Mouse (Mus musculus) left cerebral cortex, adult 9 months (tissue): ENCODE measurements at regions not wholly inside any gene's neighbourhood (a gene's known extent, or its start where the extent isn't known, plus 50 kb on each side); places are given as distances from the start of the nearest gene placed in this dataset.

ENCODE experiments used
- DNase-seq, 2 experiments: peaks; one replicate each; pipeline ENCODE4 v3.0.0; 2022; ENCODE audit warnings: low spot score in 2 of 2

DNA sequence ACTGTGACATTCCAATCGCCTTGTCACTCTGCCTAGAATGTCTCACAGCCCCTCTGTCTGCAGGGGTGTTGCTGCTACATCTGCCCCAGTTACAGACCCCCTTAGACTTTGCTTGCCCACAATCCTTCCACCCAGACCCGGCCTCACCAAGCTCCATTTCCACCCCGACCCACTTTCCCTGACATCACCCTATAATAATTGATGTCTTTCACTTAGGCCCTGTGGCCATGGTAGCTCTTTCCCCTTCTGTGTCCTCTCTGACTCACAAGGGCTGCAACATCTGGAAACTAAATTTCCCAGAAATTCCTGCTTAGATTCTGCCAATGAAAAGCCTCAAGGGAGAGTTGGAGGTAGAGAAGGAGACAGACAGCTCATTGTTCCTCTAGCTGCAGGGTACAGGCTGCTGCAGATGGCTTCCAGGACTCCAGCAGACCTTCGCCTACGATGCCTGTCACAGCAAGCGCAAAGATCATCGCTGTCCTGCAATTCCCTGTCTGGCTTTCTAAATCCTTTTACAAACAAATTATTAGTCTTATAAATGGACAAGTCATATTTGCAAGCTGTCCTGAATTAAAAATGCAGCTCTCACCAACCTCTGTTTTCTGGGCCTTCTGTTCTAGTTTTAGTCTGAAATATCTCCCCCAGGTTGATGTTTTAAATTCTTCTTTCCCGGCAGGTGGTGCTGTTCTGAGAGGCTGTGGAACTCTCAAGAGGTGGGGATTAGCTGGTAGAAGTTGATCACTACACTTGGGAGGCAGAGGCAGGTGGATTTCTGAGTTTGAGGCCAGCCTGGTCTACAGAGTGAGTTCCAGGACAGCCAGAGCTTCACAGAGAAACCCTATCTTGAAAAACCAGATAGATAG lies 104.9 kb upstream of the Oxgr1 start:
- DNase-seq, result no peak

GRCm38 (mm10) chr14:120148803-120149202 lies 106.6 kb upstream of the Oxgr1 start:
- DNase-seq, result no peak

- DNase-seq, result peak; percentile 73 to 86
Observed at GRCm38 (mm10) chr14:120149341-120149741, 107.1 kb upstream of the Oxgr1 start.

DNA sequence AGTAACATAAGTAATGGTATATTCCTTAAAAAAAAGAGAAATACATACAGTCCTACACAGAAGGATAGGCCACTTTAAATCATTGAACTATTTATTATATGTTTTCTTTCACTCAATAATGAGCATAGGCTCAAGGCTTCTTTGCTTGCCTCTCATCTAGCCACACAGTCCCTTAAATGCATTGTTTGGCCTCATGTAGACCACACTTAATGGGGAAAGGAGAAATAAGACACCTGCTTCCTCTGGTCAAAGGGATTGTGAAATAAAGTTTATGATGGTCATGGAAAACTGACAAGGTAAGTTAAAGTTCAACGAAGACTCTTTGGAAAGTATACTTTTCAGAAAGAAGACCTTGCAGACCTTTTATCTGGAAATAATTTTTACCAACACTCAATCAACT lies 108.4 kb upstream of the Oxgr1 start:
- DNase-seq, result no peak

GRCm38 (mm10) chr14:120154413-120154812 lies 112.2 kb upstream of the Oxgr1 start:
- no peak for DNase-seq

- DNase-seq, result no peak
Observed at GRCm38 (mm10) chr14:120164184-120164583, 111.3 kb upstream of the Mbnl2 start.

DNA sequence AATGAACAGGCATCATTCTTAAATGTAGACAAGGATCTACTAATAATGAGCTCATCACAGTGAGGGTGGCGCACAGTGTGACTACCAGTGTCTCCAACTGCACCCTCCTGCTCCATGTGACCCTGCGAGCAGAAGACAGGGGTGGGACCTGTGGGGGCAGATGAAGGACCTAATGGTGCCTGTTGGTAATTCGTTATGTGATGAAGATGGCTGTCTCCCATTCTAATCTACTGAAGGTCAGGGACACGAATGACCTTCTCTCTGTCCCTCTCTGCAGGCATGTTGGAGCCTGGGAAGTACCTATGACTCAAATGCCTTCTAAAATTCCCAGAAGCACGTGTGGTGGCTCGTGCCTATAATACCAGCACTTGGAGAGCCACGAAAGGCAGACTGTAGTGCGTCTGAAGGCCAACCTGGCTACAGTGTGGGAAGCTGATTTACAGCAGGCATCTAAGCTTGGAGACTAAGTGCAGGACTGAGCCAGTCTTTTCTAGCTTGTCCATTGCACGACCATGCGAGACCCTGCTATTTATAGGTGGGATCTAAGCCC lies 109.9 kb upstream of the Mbnl2 start:
- DNase-seq, result no peak

GRCm38 (mm10) chr14:120170733-120171132 lies 104.7 kb upstream of the Mbnl2 start:
- DNase-seq, result no peak

- DNase-seq, result no peak
Observed at GRCm38 (mm10) chr14:120172058-120172457, 103.4 kb upstream of the Mbnl2 start.

DNA sequence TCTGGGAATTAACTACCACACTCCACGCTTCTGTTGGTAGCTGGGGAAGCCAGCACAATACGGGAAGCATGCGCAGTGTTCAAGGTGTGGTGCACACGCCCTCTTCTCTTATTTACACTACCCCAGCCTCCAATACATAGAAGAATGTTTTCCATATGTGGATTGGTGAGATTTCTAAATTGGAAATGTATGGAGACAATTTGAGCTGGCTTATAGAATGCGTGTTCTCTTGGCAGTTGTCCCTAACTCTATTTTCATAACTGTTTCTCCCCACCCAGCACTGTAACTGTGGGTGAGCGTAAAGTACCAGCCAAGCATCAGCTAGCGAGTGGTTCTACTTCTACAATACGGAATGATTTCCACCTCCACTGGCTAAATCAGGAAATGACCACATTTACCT lies 102.6 kb upstream of the Mbnl2 start:
- no peak for DNase-seq

- DNase-seq, result no peak
Observed at GRCm38 (mm10) chr14:120174615-120175014, 100.9 kb upstream of the Mbnl2 start.

GRCm38 (mm10) chr14:120195218-120195617 lies 80.3 kb upstream of the Mbnl2 start:
- no peak for DNase-seq

DNA sequence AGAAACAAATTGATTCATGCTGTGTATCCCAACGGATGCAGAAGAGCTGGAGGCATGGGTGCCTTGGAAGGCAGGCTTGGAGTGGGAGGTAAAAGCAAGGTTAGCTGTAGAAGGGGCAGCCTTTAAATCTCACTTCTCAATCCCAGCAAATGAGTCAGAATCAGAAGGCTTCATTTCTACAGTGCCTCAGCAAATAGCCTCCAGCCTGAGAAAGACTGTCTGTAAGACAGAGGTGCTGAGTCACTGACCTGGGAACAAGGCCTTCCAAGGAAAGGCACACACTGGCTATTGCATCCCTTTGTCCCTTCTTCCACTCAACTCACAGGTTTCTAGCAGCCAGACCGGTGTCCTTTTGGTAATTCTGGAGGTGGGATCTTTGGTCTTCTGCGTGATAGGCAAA lies 63.7 kb upstream of the Mbnl2 start:
- DNase-seq, result no peak

- DNase-seq, result no peak
Observed at GRCm38 (mm10) chr14:120212626-120213025, 62.8 kb upstream of the Mbnl2 start.

DNA sequence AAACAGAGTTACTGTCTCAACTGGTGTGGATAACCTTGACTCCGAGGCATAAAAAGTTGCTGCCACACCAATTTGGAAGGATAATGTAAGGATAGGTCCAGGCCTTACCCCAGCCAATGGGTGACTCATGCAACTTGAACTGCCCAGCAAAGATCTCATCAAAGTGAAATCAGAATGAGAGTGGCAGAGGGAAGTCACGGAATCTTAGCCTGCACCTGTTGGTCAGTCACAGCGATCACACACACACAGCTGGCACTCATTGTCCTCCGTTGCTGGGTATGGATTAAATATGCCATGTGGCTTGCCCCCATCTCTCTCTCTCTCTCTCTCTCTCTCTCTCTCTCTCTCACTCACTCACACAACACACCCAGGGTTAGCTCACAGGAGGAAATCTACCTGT lies 56.2 kb upstream of the Mbnl2 start:
- DNase-seq, result no peak

DNA sequence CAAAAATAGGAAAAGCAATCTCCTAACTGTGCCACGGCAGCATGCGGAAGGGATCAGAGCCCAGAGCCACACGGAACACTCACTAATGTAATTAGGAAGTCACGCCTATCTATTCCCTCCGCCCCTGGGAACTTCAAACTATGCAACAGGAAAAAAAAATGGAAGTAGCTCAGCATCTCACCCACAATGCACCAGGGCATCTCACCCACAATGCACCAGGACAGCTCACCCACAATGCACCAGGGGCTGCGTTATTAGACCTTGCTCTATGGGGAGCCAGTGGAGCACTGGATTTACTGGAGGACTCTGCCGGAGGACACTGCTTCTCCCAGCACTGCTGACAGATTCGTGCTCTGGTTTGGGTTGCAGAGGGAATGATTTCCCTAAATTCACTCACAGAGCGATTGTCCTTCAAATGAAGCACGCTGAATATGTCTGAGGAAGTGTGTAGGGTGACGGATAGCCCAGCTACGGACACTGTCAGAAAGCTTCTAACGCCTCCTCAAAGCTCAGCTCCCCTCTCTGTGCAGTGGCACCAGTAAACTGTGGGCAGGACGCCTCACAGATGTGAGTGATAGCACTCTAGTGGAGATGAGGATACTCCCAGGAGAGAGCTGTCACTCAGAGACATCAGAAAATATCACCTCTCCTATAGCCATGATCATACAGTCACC lies 51.8 kb upstream of the Mbnl2 start:
- no peak for DNase-seq

- DNase-seq, result no peak
Observed at GRCm38 (mm10) chr14:120224202-120224846, 51.1 kb upstream of the Mbnl2 start.

DNA sequence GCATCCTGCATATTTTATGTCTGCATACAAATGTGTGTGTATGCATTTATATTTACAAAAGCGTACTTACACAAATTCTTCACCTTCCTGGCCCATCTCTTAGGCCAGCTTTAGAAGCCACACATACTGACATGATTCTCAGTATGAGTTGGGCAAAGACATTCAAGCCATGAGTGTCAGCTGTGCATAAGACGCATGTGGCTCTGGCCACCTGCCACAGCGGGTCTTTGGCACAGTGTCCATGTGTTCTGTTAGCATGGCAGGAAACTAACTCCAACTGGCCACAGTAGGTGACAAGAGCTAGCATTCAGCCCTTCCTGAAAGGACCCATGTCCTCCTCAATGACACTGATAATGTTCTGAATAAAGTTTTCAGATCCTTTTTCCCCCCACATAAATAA lies 49.8 kb upstream of the Mbnl2 start:
- DNase-seq, result no peak
